Mouse (Mus musculus) urinary bladder, adult 18-20 months (tissue): ENCODE data around the gene Ddx28.

ENCODE experiments used
- DNase-seq, 2 experiments: peaks; one replicate each; pipeline ENCODE4 v3.0.0; 2022; ENCODE audit warnings: low spot score in 2 of 2, mixed read lengths in 2 of 2

Gene Ddx28

GRCm38 (mm10) chr8:106011643-106011986 is at the start of gene Ddx28:
Gene Ddx28 (minus strand): TSS chr8:106011882.
- no peak for DNase-seq

- no peak for DNase-seq
These were observed 48.8 kb upstream of the Ddx28 start for GRCm38 (mm10) chr8:106060521-106060920.

GRCm38 (mm10) chr8:106059613-106060371 is 48.1 kb upstream of the Ddx28 start:
- DNase-seq, result peak; percentile 34 to 82

GRCm38 (mm10) chr8:106058731-106059612 is 47.3 kb upstream of the Ddx28 start, which contains the start of gene Nfatc3:
Gene Nfatc3 (plus strand): TSS chr8:106058840.
- peak; percentile 59 to 95 for DNase-seq

GRCm38 (mm10) chr8:106056455-106056982 is 44.8 kb upstream of the Ddx28 start:
- DNase-seq, result no peak

GRCm38 (mm10) chr8:106055038-106055437 is 43.4 kb upstream of the Ddx28 start:
- DNase-seq, result no peak

- DNase-seq, result no peak
These were observed 42.6 kb upstream of the Ddx28 start for GRCm38 (mm10) chr8:106054190-106054811.

- no peak for DNase-seq
These were observed 40.9 kb upstream of the Ddx28 start for GRCm38 (mm10) chr8:106052510-106053089.

- no peak for DNase-seq
These were observed 39.4 kb upstream of the Ddx28 start for GRCm38 (mm10) chr8:106051068-106051467.

GRCm38 (mm10) chr8:106049840-106050239 is 38.2 kb upstream of the Ddx28 start:
- no peak for DNase-seq

GRCm38 (mm10) chr8:106047854-106048630 is 36.4 kb upstream of the Ddx28 start:
- no peak for DNase-seq

GRCm38 (mm10) chr8:106046872-106047559 is 35.3 kb upstream of the Ddx28 start:
- no peak for DNase-seq

GRCm38 (mm10) chr8:106044151-106044550 is 32.5 kb upstream of the Ddx28 start:
- no peak for DNase-seq

GRCm38 (mm10) chr8:106043055-106043454 is 31.4 kb upstream of the Ddx28 start:
- DNase-seq, result no peak

GRCm38 (mm10) chr8:106040218-106040617 is 28.5 kb upstream of the Ddx28 start:
- no peak for DNase-seq

- DNase-seq, result no peak
These were observed 27.9 kb upstream of the Ddx28 start for GRCm38 (mm10) chr8:106039605-106040004.

GRCm38 (mm10) chr8:106038721-106039120 is 27.0 kb upstream of the Ddx28 start:
- DNase-seq, result no peak

- DNase-seq, result peak; percentile 52 to 62
These were observed 10.8 kb upstream of the Ddx28 start for GRCm38 (mm10) chr8:106022483-106022882.

GRCm38 (mm10) chr8:106018039-106018438 is 6.4 kb upstream of the Ddx28 start:
- DNase-seq, result no peak

GRCm38 (mm10) chr8:106017130-106017529 is 5.4 kb upstream of the Ddx28 start:
- no peak for DNase-seq
